Mouse (Mus musculus) embryonic fibroblast, embryonic 13.5 days (primary cell): Measurements from ENCODE around the gene Cd300ld2. TPM values are rescaled to one million over a fixed set of nuclear protein-coding genes. Genes with fewer than 3 reads are reported as not detected.

Experiments used
- H3K27ac ChIP-seq: 2 replicates; pipeline ENCODE4 v1.5.1; 2012; ENCODE audit warnings: low read length, control low read depth, inconsistent platforms; ENCODE audit not compliant: insufficient read depth
- H3K4me1 ChIP-seq: 2 replicates; pipeline ENCODE4 v1.6.1; 2011; ENCODE audit warnings: low read length; ENCODE audit not compliant: control insufficient read depth, insufficient read depth
- H3K4me3 ChIP-seq: 2 replicates; pipeline ENCODE4 v1.5.1; 2011; ENCODE audit warnings: mild to moderate bottlenecking, control low read depth, low read length; ENCODE audit not compliant: insufficient read depth
- CTCF ChIP-seq: IDR thresholded peaks from 2 replicates; pipeline ENCODE4 v1.5.1; 2011; ENCODE audit warnings: mild to moderate bottlenecking, control low read depth, low read length, moderate library complexity, borderline replicate concordance; ENCODE audit not compliant: insufficient read depth
- POLR2A ChIP-seq: IDR thresholded peaks from 2 replicates; pipeline ENCODE4 v1.6.1; 2011; ENCODE audit warnings: low read depth, mild to moderate bottlenecking, control low read depth, low read length, moderate library complexity
- polyA plus RNA-seq: library from polyadenylated mRNA; stranded (reverse); fragments of >200 nt; gene quantifications from 2 replicates; pipeline ENCODE4 v1.2.4, GENCODE M21; 2011; ENCODE audit warnings: low read depth; ENCODE audit not compliant: missing spikeins, insufficient read length

Gene Cd300ld2
- polyA plus RNA-seq, 1 experiment = not detected

GRCm38 (mm10) chr11:115004070-115004469 lies 11.9 kb downstream of the Cd300ld2 start:
- no peak overlapping the region for H3K4me3 ChIP-seq
- H3K27ac ChIP-seq = no peak overlapping the region
- no peak for TF ChIP-seq POLR2A
- no peak for TF ChIP-seq CTCF
- H3K4me1 ChIP-seq = no peaks in the 10 kb centered on the region

DNA sequence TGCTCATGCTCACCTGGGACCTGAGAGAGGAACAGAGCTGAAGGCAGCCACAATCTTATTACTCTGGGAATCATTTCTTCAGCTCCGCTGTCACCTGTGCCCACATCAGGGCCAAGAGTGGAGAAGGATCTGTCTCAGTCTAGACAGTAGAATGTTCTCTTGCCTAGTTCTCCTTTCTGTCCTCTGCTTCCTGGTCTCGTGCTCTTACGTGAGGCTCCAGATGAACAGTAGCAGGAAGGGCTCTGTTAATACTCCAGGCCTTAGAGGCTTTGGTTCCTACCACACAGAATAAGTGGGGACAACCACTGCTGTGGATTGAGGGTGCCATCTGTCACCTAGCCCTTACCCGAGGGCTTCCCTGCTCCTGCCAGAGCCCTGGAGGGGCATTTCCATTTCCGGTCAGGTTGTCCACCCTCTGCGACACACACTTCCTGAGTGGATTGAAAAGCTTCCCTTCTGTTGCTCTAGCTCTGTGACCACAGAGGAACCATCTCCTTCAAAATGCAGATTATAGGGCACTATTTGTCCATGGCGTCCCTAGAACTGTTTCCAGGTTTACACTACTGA lies 14.4 kb downstream of the Cd300ld2 start, which contains the start of gene Cd300c2:
Cd300c2 (minus strand) TSS at position 407 of the 567 bp plus-strand sequence.
- Histone ChIP-seq H3K4me1 (no peaks in the 10 kb centered on the region), H3K27ac (no peak within 1 kb of the TSS), H3K4me3 (no peak within 1 kb of the TSS)
- TF ChIP-seq POLR2A (no peak), CTCF (no peak)

DNA sequence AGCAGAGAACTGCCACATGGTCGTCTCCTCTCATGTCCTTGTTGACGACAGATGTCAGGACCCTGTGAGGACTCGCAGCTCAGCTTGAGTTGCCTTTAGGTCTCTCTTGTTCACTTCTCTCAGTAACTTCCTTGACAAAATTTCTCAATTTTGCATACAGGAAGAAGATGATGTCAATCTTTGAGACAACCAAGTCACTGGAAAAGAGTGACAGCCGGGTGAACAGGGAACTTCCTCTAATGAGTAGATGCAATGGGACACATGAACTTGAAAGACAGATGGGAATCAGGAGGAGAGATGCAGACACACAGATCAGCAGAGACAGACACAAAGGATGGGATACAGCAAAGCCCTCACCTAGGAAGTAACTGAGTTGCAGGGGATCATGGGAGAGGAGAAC lies 26.2 kb downstream of the Cd300ld2 start, which contains the start of gene Cd300ld:
Cd300ld (minus strand) TSS at position 130 of the 400 bp plus-strand sequence.
- no peak for TF ChIP-seq POLR2A
- TF ChIP-seq CTCF = no peak
- Histone ChIP-seq H3K4me3 (no peak within 1 kb of the TSS), H3K27ac (no peak within 1 kb of the TSS), H3K4me1 (no peaks in the 10 kb centered on the region)

DNA sequence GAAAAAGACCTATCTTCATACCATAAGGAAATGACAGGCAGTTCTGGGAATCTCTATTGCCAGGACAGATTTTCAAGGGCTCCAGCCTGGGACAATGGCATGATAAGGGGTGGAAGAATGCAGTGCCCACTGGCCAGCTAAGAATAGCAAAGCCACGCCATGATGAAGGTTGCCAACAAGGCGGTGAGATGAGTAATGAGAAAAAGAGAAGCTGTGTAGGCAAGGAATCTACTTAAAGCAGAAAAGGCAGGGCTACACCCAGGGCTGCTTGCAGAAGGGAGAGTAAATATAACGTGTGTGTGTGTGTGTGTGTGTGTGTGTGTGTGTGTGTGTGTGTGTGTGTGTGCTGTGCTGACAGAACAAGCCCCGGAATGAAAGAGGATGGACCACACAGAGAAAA lies 34.1 kb downstream of the Cd300ld2 start:
- Histone ChIP-seq H3K4me1 (no peaks in the 10 kb centered on the region), H3K4me3 (no peak overlapping the region), H3K27ac (no peak overlapping the region)
- no peak for TF ChIP-seq CTCF
- no peak for TF ChIP-seq POLR2A

DNA sequence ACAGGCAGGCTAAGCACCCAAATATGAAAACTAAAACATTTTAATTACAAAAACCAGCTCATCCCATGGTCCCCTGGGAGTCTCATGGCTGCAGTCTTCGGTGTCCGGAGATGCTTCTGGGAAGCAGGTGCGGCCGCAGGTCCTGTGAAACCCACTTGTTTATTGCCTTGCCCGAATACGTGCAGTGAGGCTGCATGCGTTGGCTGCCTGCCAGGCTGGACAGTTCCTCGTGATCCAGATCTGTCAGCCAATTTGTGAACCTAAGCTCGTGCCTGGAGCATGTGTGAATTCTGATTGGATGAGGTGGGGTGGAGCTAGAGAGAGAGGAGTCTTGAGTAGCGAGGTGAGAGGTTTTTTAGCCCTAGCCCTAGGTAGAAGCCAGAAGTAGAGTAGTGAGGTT lies 43.3 kb downstream of the Cd300ld2 start:
- TF ChIP-seq CTCF (no peak), POLR2A (no peak)
- Histone ChIP-seq H3K4me3 (no peak overlapping the region), H3K27ac (no peak overlapping the region), H3K4me1 (no peaks in the 10 kb centered on the region)

GRCm38 (mm10) chr11:114968752-114969207 lies 47.2 kb downstream of the Cd300ld2 start, which contains the start of gene Cd300c:
TSS of gene Cd300c (minus strand) at chr11:114969157.
- H3K4me1 ChIP-seq = no peaks in the 10 kb centered on the region
- H3K4me3 ChIP-seq = no peak within 1 kb of the TSS
- TF ChIP-seq CTCF (no peak), POLR2A (no peak)
- no peak within 1 kb of the TSS for H3K27ac ChIP-seq

DNA sequence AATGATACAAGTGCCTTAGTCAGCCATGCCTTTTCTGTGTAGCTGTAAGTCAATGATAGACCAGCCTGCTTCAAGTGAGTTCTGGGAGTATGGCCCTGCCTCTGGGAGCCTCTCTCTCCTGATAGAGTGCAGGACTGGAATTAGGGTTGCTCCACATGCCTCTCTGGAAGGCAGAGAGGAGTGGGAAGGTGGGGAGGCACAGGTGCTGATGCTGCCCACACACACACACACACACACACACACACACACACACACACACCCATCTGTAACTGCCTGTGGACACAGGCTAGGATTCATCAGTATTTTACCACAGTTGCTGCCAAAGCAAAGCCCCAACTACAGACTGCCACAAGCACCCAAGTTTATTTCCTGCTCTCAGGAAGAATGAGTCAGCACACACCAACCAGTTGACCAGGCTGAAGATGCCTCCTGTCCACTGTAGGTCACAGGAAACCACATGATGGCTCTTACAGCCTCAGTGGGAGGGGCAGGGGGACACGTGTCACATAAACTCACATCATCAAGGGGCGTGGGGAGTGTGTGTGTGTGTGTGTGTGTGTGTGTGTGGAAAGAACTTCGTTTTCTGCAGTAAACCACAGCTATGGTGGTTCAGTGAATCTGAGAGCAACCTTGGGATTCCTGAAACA lies 50.7 kb downstream of the Cd300ld2 start:
- Histone ChIP-seq H3K4me1 (no peaks in the 10 kb centered on the region), H3K27ac (no peak overlapping the region), H3K4me3 (no peak overlapping the region)
- no peak for TF ChIP-seq CTCF
- no peak for TF ChIP-seq POLR2A

DNA sequence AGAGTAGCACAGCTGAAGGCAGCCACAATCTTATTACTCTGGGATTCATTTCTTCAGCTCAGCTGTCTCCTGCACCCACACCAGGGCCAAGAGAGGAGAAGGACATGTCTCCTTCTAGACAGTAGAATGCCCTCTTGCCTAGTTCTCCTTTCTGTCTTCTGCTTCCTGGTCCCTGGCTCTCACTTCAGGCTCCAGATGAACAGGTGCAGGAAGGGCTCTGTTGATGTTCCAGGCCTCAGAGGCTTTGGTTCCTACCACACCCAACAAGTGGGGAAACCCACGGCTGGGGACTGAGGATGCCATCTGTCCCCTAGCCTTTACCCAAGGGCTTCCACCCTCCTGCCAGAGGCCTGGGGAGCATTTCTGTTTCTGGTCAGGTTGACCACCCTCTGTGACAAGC lies 55.6 kb downstream of the Cd300ld2 start:
- no peak overlapping the region for H3K27ac ChIP-seq
- no peak overlapping the region for H3K4me3 ChIP-seq
- no peak for TF ChIP-seq CTCF
- H3K4me1 ChIP-seq = no peaks in the 10 kb centered on the region

Other genes starting within 250 kb of the Cd300ld2 start
- not detected in 2 replicates for gene Btbd17, start 220.2 kb downstream of the Cd300ld2 start, polyA plus RNA-seq
- not detected in 2 replicates for gene Gpr142, start 217.3 kb downstream of the Cd300ld2 start, polyA plus RNA-seq
- 6.4 and 9.2 TPM in 2 replicates for gene Gprc5c, start 165.0 kb downstream of the Cd300ld2 start, polyA plus RNA-seq
- 0.84 TPM in 1 of 2 replicates, not detected in the other for gene Cd300a, start 126.2 kb downstream of the Cd300ld2 start, polyA plus RNA-seq
- 0.48 and 1.1 TPM in 2 replicates for gene Cd300lb, start 81.8 kb downstream of the Cd300ld2 start, polyA plus RNA-seq
- not detected in 2 replicates for gene Cd300c, start 47.0 kb downstream of the Cd300ld2 start, polyA plus RNA-seq
- 0.18 and 0.58 TPM in 2 replicates for gene Cd300ld, start 26.3 kb downstream of the Cd300ld2 start, polyA plus RNA-seq
- gene Cd300c2, start 14.3 kb downstream of the Cd300ld2 start, polyA plus RNA-seq = 0.67 TPM in 1 of 2 replicates, not detected in the other
- not detected in 2 replicates for gene Cd300ld4, start 10.8 kb upstream of the Cd300ld2 start, polyA plus RNA-seq
- not detected in 2 replicates for gene Cd300ld5, start 21.6 kb upstream of the Cd300ld2 start, polyA plus RNA-seq
- 1.2 TPM in 1 of 2 replicates, not detected in the other for gene Cd300ld3, start 32.2 kb upstream of the Cd300ld2 start, polyA plus RNA-seq
- not detected in 2 replicates for gene Cd300e, start 46.0 kb upstream of the Cd300ld2 start, polyA plus RNA-seq
- 0.32 and 0.35 TPM in 2 replicates for gene Rab37, start 75.2 kb upstream of the Cd300ld2 start, polyA plus RNA-seq
- gene Cd300lf, start 117.8 kb upstream of the Cd300ld2 start, polyA plus RNA-seq = 0.81 TPM in 1 of 2 replicates, not detected in the other
- 22.3 and 23.4 TPM in 2 replicates for gene Slc9a3r1, start 147.1 kb upstream of the Cd300ld2 start, polyA plus RNA-seq
- 11.6 and 13.3 TPM in 2 replicates for gene Tmem104, start 171.3 kb upstream of the Cd300ld2 start, polyA plus RNA-seq
- 13.3 and 20.7 TPM in 2 replicates for gene Nat9, start 171.7 kb upstream of the Cd300ld2 start, polyA plus RNA-seq